Mouse (Mus musculus) midbrain, postnatal 0 days (tissue): ENCODE results near the gene Inafm2. TPM values are rescaled to one million over a fixed set of nuclear protein-coding genes. Genes with fewer than 3 reads are reported as not detected.

Experiments used
- ATAC-seq: fragments of 200-750 bp; cut with Nextera tagmentation; 2 replicates; pipeline ENCODE4 v1.8.0; 2017; ENCODE audit warnings: moderate number of reproducible peaks, mild to moderate bottlenecking, moderate TSS enrichment, moderate library complexity; ENCODE audit not compliant: low FRiP score
- DNase-seq: peaks from one replicate; pipeline ENCODE4 v3.0.0-alpha.2; 2015; ENCODE audit warnings: low spot score
- H3K27ac ChIP-seq: fragments of 300-500 bp; sonication (generic); 2 replicates; pipeline ENCODE4 v1.5.1; 2014; ENCODE audit warnings: low read depth, mild to moderate bottlenecking, low read length, mixed read lengths
- H3K27me3 ChIP-seq: fragments of 300-500 bp; sonication (generic); 2 replicates; pipeline ENCODE4 v1.6.1; 2014; ENCODE audit warnings: low read length, control low read depth, mixed read lengths; ENCODE audit not compliant: insufficient read depth
- H3K36me3 ChIP-seq: fragments of 300-500 bp; sonication (generic); 2 replicates; pipeline ENCODE4 v1.6.1; 2014; ENCODE audit warnings: low read length, control low read depth, mixed read lengths; ENCODE audit not compliant: insufficient read depth
- H3K4me1 ChIP-seq: fragments of 300-500 bp; sonication (generic); 2 replicates; pipeline ENCODE4 v1.6.1; 2014; ENCODE audit warnings: mild to moderate bottlenecking, control low read depth, antibody characterized with exemption, low read length, mixed read lengths; ENCODE audit not compliant: insufficient read depth
- H3K4me2 ChIP-seq: fragments of 300-500 bp; sonication (generic); 2 replicates; pipeline ENCODE4 v1.6.1; 2014; ENCODE audit warnings: low read depth, mild to moderate bottlenecking, low read length, mixed read lengths; ENCODE audit not compliant: poor library complexity, severe bottlenecking
- H3K4me3 ChIP-seq: fragments of 300-500 bp; sonication (generic); 2 replicates; pipeline ENCODE4 v1.5.1; 2014; ENCODE audit warnings: low read depth, mild to moderate bottlenecking, low read length, moderate library complexity
- H3K9ac ChIP-seq: fragments of 300-500 bp; sonication (generic); replicated peaks from 2 replicates; pipeline ENCODE4 v1.6.1; 2014; ENCODE audit warnings: mild to moderate bottlenecking, low read length, moderate library complexity, mixed read lengths; ENCODE audit not compliant: poor library complexity, severe bottlenecking
- H3K9me3 ChIP-seq: fragments of 300-500 bp; sonication (generic); 2 replicates; pipeline ENCODE4 v1.6.1; 2016; ENCODE audit warnings: low read length, control low read depth
- CTCF ChIP-seq: IDR thresholded peaks from 2 replicates; pipeline ENCODE4 v1.5.1; 2016; ENCODE audit warnings: antibody characterized with exemption, mild to moderate bottlenecking
- WGBS: fragments of 180-500 bp; shearing (Covaris S2); extraction: QIAGEN DNeasy Blood & Tissue Kit; methylation state at CpG from one replicate; pipeline ENCODE4 v1.1.7; 2014; 5-methylcytosine and 5-hydroxymethylcytosine counted together
- polyA plus RNA-seq: library from polyadenylated mRNA; unstranded; fragments of >200 nt; fragmentation: Nextera tagmentation; extraction: Ambion mirVana; gene quantifications from 2 replicates; pipeline ENCODE4 v1.2.1, GENCODE M21; 2015
- total RNA-seq: library from RNA; depleted of rRNA; stranded (reverse); fragments of >200 nt; gene quantifications from 2 replicates; pipeline ENCODE4 v1.2.3, GENCODE M21; 2014

Gene Inafm2
- total and polyA plus RNA-seq, 2 experiments from 2014 or later: 13.3 to 17.4 TPM

DNA sequence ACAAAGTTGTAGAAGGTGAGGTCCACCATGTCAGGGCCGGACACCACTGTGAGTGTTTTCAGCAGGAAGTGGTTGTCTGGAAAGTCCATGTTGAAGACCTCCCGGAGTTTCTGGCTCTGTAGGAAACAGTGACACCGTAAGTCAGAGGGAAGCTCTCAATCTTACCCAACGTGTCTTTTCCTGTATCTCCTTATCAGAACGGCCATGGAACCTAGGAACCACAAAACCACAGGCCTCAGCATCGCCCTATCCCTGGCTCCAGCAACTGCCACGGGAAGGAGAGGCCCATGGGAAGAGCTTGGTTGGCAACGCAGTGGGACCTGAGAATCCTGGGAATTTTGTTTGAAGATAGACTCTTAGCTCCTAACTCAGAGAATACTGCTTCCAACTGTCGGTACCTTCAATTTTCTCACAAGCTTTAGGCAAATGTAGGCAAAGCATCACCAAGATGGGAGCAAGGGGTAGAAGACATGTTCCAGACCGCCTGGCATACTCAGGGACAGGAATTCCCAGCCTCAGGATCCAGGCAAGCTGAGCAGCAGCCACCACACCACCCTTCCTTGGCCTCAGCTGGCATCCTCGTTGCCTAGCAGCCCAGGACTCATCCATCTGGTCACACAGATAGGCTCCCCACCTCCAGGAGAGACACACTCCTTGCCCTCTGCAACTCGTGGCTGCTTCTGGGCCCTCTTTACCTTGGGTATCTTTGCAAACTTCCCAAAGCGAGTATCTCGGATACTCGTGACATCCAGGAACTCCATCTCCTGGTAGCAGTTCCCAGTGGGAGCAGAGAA lies 21.7 kb upstream of the Inafm2 start:
- H3K9me3 ChIP-seq: no peaks in the 10 kb centered on the region
- 82% methylated on average over 15 of the region's 15 CpGs for WGBS
- no peaks in the 10 kb centered on the region for H3K4me1 ChIP-seq
- no peak overlapping the region for H3K9ac ChIP-seq
- no peak overlapping the region for H3K27ac ChIP-seq
- ATAC-seq: no peak
- no peak overlapping the region for H3K4me3 ChIP-seq
- H3K4me2 ChIP-seq: no peak overlapping the region
- no peak for DNase-seq
- TF ChIP-seq CTCF: no peak
- no peaks in the 10 kb centered on the region for H3K27me3 ChIP-seq
- no peaks in the 10 kb centered on the region for H3K36me3 ChIP-seq

DNA sequence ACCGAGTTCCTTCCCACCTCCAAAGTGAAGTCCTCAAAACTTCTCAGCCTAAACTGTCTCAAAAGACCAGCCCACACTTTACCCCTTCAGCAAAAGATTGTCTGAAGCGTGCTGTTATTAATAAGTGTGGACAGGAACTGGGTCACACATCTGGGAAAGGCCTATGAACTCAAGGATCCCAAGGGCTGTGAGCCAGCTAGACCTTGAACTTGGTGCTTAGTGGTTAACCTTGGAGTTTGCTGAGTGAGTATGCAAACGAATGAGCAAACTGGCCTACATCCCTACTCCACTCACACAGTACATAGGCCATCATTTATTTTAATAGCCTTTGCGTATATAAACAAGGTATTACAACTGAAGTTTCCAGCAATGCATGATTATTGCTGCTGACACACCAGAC lies 20.0 kb upstream of the Inafm2 start:
- no peaks in the 10 kb centered on the region for H3K36me3 ChIP-seq
- ATAC-seq (no peak), DNase-seq (no peak)
- TF ChIP-seq CTCF: no peak
- H3K9me3 ChIP-seq: no peaks in the 10 kb centered on the region
- no peaks in the 10 kb centered on the region for H3K4me1 ChIP-seq
- no peak overlapping the region for H3K9ac ChIP-seq
- H3K27ac ChIP-seq: no peak overlapping the region
- H3K4me3 ChIP-seq: no peak overlapping the region
- H3K27me3 ChIP-seq: peaks cover under 1% of the 10 kb centered on the region; the same call in 1 of the 2 replicates
- 84% methylated on average over 4 of the region's 4 CpGs for WGBS
- H3K4me2 ChIP-seq: no peak overlapping the region

DNA sequence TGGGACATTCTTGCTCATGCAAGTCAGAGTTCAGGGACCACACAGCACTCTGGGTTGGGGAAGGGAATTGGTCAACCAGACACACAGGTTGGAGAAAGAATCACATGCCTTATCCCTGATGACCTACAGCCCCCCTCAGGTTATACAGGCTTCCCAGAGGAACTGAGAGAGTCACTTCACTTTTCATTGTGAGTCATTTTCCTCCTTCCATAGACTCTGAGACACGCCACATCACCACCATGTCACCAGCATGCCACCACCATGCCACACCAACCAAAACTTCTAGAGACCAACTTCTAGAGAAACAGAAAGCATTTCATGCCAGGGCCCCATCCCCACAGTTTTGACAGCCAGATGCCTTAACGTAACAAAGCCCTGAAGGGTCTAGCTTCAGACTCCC lies 18.7 kb upstream of the Inafm2 start:
- Histone ChIP-seq H3K36me3 (no peaks in the 10 kb centered on the region), H3K9ac (no peak overlapping the region), H3K27ac (no peak overlapping the region), H3K4me1 (no peaks in the 10 kb centered on the region), H3K9me3 (no peaks in the 10 kb centered on the region), H3K27me3 (peaks cover 3% of the 10 kb centered on the region; the same call in 1 of the 2 replicates), H3K4me3 (no peak overlapping the region), H3K4me2 (no peak overlapping the region)
- no peak for TF ChIP-seq CTCF
- 88% methylated on average over 2 of the region's 2 CpGs for WGBS
- ATAC-seq (no peak), DNase-seq (no peak)

DNA sequence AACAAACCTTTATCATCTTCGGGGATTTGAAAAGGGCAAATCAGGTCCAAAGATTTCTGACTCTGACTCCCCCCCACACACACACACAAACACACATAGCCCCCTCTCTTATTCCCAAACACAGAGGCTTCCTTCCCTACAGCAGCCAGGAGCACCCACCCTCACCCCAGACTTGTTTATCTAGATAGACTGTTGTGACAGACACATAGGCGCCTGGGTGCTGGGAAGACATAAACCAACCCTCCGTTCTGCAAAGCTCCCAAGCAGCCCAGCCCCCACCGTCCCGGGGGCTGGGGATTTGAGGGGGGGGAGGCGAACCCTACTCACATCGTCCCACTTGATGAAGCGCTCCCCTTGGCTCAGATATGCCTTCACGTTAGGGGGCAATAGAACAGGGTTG lies 17.6 kb upstream of the Inafm2 start:
- no peaks in the 10 kb centered on the region for H3K36me3 ChIP-seq
- no peak overlapping the region for H3K4me3 ChIP-seq
- no peak overlapping the region for H3K4me2 ChIP-seq
- H3K4me1 ChIP-seq: no peaks in the 10 kb centered on the region
- no peak overlapping the region for H3K9ac ChIP-seq
- TF ChIP-seq CTCF: no peak
- WGBS: 36% methylated on average over 9 of the region's 9 CpGs
- ATAC-seq: no peak
- H3K27me3 ChIP-seq: peaks cover 8% of the 10 kb centered on the region
- no peak for DNase-seq
- H3K9me3 ChIP-seq: no peaks in the 10 kb centered on the region
- no peak overlapping the region for H3K27ac ChIP-seq

DNA sequence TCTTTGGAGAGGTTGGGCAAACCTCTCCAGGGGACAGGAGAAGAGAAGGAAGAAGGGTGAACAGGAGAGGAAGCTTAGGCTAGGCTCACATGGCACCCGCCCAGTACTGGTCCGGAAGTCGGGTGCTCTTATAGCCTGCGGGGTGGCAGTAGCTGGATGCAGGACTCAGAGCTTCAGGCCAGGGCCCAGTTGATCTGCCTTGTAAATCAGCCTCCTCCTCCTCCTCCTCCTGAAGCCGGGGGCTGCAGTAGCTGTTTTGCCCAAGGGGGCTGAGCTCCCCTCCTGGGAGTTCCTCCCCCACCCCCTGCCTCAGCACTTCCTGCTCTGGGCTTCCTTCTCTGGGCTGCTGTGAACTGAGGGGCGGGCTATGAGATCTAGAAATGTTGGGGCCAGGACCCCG lies 17.2 kb upstream of the Inafm2 start, which contains the start of gene Plcb2:
Gene Plcb2, minus strand, starts transcription at position 102 of the 400 bp plus-strand sequence.
- Histone ChIP-seq H3K27me3 (peaks cover 8% of the 10 kb centered on the region), H3K9ac (no peak within 1 kb of the TSS), H3K4me2 (no peak within 1 kb of the TSS), H3K4me3 (no peak within 1 kb of the TSS), H3K4me1 (no peaks in the 10 kb centered on the region), H3K36me3 (no peaks in the 10 kb centered on the region), H3K9me3 (no peaks in the 10 kb centered on the region), H3K27ac (no peak within 1 kb of the TSS)
- ATAC-seq (no peak), DNase-seq (no peak)
- TF ChIP-seq CTCF: no peak
- WGBS: 15% methylated on average over 7 of the region's 7 CpGs

DNA sequence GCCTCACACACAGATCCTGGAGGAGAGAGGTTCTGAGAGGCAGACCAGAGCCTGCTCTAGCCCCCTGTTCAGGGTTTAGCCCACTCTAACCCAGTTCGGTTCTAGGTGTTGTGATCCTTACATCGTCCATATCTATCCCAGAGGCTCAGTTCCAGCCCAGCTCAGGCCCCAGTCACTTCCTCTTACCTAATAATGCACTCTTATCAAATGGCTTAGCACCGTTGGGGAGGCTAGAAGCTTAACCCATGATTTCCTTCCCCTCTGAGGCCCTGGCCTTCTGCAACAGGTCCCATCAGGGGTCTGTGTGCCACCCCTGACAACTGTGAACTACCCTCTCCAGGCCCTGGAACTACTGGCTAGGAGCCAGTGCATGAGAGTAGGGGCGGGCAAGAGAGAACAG lies 16.4 kb upstream of the Inafm2 start:
- no peak overlapping the region for H3K4me2 ChIP-seq
- 56% methylated on average over 4 of the region's 4 CpGs for WGBS
- H3K9me3 ChIP-seq: no peaks in the 10 kb centered on the region
- no peaks in the 10 kb centered on the region for H3K36me3 ChIP-seq
- DNase-seq (no peak), ATAC-seq (no peak)
- no peak overlapping the region for H3K9ac ChIP-seq
- H3K27me3 ChIP-seq: peaks cover 8% of the 10 kb centered on the region
- no peak for TF ChIP-seq CTCF
- H3K4me3 ChIP-seq: no peak overlapping the region
- no peak overlapping the region for H3K27ac ChIP-seq
- no peaks in the 10 kb centered on the region for H3K4me1 ChIP-seq
